Mouse (Mus musculus): ENCODE measurements at regions not wholly inside any gene's neighbourhood (a gene's known extent, or its start where the extent isn't known, plus 50 kb on each side); places are given as distances from the start of the nearest gene placed in this dataset.

- Histone ChIP-seq H3K27me3 (replicated peaks; ENCODE audit: control insufficient read depth, insufficient read depth, low read length) (no peaks in the 10 kb centered on the region), H3K4me2 (ENCODE audit: low read length) (no peak overlapping the region), H3K36me3 (ENCODE audit: control insufficient read depth, insufficient read depth, low read length) (no peaks in the 10 kb centered on the region), H3K9me3 (replicated peaks; ENCODE audit: control insufficient read depth, low read length) (no peaks in the 10 kb centered on the region), H3K4me3 (ENCODE audit: low read depth, low read length) (no peak overlapping the region), H3K4me1 (ENCODE audit: control insufficient read depth, insufficient read depth, low read length) (no peaks in the 10 kb centered on the region), H3K9ac (ENCODE audit: low read length) (no peak overlapping the region), H3K27ac (ENCODE audit: low read depth, low read length) (no peak overlapping the region)
- no peak for ATAC-seq
- no peak for DNase-seq (ENCODE audit: low spot score)
These were observed 451.0 kb upstream of the Tenm4 start for GRCm38 (mm10) chr7:95720083-95720482.

DNA sequence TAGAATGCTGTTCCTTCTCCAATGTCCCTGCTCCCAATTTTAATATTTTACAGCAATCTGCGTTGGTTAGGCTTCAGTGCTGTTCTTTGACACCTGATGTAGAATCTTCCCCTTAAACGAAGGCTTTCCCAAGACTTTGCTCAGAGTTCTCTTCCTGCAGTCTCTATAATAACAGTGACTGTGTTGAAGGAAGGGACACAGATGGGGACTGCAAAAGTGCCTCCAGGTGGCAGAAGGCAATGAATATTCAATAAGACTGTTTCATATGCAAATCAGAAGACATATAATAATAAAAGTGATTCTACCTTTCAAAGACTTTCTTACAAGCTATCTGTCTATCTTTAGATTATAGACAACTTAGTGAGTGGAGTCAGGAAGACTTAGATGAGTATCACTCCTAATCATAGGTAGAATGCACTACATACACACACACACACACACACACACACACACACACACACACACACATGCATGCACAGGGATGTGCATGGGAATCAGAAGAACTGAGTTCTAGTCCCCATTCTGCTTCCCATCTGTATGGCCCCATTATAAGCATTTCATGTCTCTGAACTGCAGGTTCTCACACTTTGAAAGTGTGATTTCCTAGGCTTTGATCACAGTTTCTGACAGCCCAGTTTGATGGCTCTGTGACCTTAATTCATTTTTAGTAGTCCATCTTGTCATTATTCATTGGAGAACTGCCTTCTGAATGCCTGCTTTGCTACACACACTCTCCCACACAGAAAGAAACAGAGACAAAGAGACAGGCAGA is 445.1 kb upstream of the Tenm4 start:
- WGBS, result 54% methylated on average over 2 of the region's 2 CpGs
- H3K27ac ChIP-seq (ENCODE audit: low read depth, low read length), result peak overlapping the region; percentile 23; the same call in 1 of the 2 replicates
- ATAC-seq, result peak; percentile 84

GRCm38 (mm10) chr7:95733807-95734206 is 437.2 kb upstream of the Tenm4 start:
- no peak overlapping the region; the same call in 1 of the 2 replicates for H3K27ac ChIP-seq (ENCODE audit: low read depth, low read length)
- 45% methylated on average over 1 of the region's 1 CpGs for WGBS
- no peak for ATAC-seq

More for the DNA sequence above, 445.1 kb upstream of the Tenm4 start:
- no peak overlapping the region for H3K4me3 ChIP-seq (ENCODE audit: low read depth, low read length)
- no peaks in the 10 kb centered on the region for H3K36me3 ChIP-seq (ENCODE audit: control insufficient read depth, insufficient read depth, low read length)
- H3K4me1 ChIP-seq (ENCODE audit: control insufficient read depth, insufficient read depth, low read length), result no peaks in the 10 kb centered on the region
- DNase-seq (ENCODE audit: low spot score), result peak; percentile 70
- no peak overlapping the region for H3K4me2 ChIP-seq (ENCODE audit: low read length)
- H3K27me3 ChIP-seq (replicated peaks; ENCODE audit: control insufficient read depth, insufficient read depth, low read length), result no peaks in the 10 kb centered on the region
- no peaks in the 10 kb centered on the region for H3K9me3 ChIP-seq (replicated peaks; ENCODE audit: control insufficient read depth, low read length)
- H3K9ac ChIP-seq (ENCODE audit: low read length), result no peak overlapping the region

GRCm38 (mm10) chr7:95734587-95734986 is 436.5 kb upstream of the Tenm4 start:
- H3K36me3 ChIP-seq (ENCODE audit: control insufficient read depth, insufficient read depth, low read length), result no peaks in the 10 kb centered on the region
- H3K4me2 ChIP-seq (ENCODE audit: low read length), result no peak overlapping the region
- H3K4me1 ChIP-seq (ENCODE audit: control insufficient read depth, insufficient read depth, low read length), result no peaks in the 10 kb centered on the region
- WGBS, result 51% methylated on average over 5 of the region's 5 CpGs
- no peak overlapping the region for H3K27ac ChIP-seq (ENCODE audit: low read depth, low read length)
- H3K27me3 ChIP-seq (replicated peaks; ENCODE audit: control insufficient read depth, insufficient read depth, low read length), result no peaks in the 10 kb centered on the region
- H3K9me3 ChIP-seq (replicated peaks; ENCODE audit: control insufficient read depth, low read length), result no peaks in the 10 kb centered on the region
- ATAC-seq, result peak; percentile 92
- H3K9ac ChIP-seq (ENCODE audit: low read length), result no peak overlapping the region
- no peak overlapping the region for H3K4me3 ChIP-seq (ENCODE audit: low read depth, low read length)
- peak; percentile 71 for DNase-seq (ENCODE audit: low spot score)

More at GRCm38 (mm10) chr7:95733807-95734206, 437.2 kb upstream of the Tenm4 start:
- Histone ChIP-seq H3K9ac (ENCODE audit: low read length) (no peak overlapping the region), H3K4me3 (ENCODE audit: low read depth, low read length) (no peak overlapping the region), H3K9me3 (replicated peaks; ENCODE audit: control insufficient read depth, low read length) (no peaks in the 10 kb centered on the region), H3K4me2 (ENCODE audit: low read length) (no peak overlapping the region), H3K36me3 (ENCODE audit: control insufficient read depth, insufficient read depth, low read length) (no peaks in the 10 kb centered on the region), H3K27me3 (replicated peaks; ENCODE audit: control insufficient read depth, insufficient read depth, low read length) (no peaks in the 10 kb centered on the region), H3K4me1 (ENCODE audit: control insufficient read depth, insufficient read depth, low read length) (no peaks in the 10 kb centered on the region)
- DNase-seq (ENCODE audit: low spot score), result peak; percentile 16

DNA sequence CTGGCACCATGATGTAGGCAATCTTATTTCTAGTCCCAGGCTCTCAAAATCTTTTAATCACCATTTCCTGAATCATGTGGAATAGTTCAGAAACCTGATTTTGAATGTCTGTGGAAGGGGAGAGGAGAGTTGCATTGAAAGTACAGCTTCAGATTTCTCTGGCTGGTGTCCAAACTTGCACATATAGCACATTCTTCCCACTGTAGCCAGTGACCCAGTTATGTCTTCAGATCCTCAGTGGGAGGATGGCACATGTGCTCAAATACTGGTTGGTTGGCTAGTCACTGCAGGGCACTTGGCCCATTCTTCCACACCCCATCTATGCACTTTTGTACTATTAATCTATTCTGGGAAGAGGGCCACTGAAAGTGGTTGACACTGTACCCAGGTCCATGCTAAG is 434.3 kb upstream of the Tenm4 start:
- Histone ChIP-seq H3K9ac (ENCODE audit: low read length) (no peak overlapping the region), H3K4me1 (ENCODE audit: control insufficient read depth, insufficient read depth, low read length) (no peaks in the 10 kb centered on the region), H3K36me3 (ENCODE audit: control insufficient read depth, insufficient read depth, low read length) (no peaks in the 10 kb centered on the region), H3K27me3 (replicated peaks; ENCODE audit: control insufficient read depth, insufficient read depth, low read length) (no peaks in the 10 kb centered on the region), H3K27ac (ENCODE audit: low read depth, low read length) (no peak overlapping the region), H3K4me3 (ENCODE audit: low read depth, low read length) (no peak overlapping the region), H3K9me3 (replicated peaks; ENCODE audit: control insufficient read depth, low read length) (no peaks in the 10 kb centered on the region), H3K4me2 (ENCODE audit: low read length) (no peak overlapping the region)
- ATAC-seq (no peak), DNase-seq (ENCODE audit: low spot score) (no peak)

GRCm38 (mm10) chr7:95738725-95739245 is 432.3 kb upstream of the Tenm4 start:
- ATAC-seq, result no peak
- DNase-seq (ENCODE audit: low spot score), result no peak
- Histone ChIP-seq H3K27me3 (replicated peaks; ENCODE audit: control insufficient read depth, insufficient read depth, low read length) (no peaks in the 10 kb centered on the region), H3K27ac (ENCODE audit: low read depth, low read length) (no peak overlapping the region), H3K9ac (ENCODE audit: low read length) (no peak overlapping the region), H3K36me3 (ENCODE audit: control insufficient read depth, insufficient read depth, low read length) (no peaks in the 10 kb centered on the region), H3K4me1 (ENCODE audit: control insufficient read depth, insufficient read depth, low read length) (no peaks in the 10 kb centered on the region), H3K4me3 (ENCODE audit: low read depth, low read length) (no peak overlapping the region), H3K9me3 (replicated peaks; ENCODE audit: control insufficient read depth, low read length) (no peaks in the 10 kb centered on the region), H3K4me2 (ENCODE audit: low read length) (no peak overlapping the region)
- WGBS, result 80% methylated on average over 2 of the region's 2 CpGs

GRCm38 (mm10) chr7:95739779-95740178 is 431.3 kb upstream of the Tenm4 start:
- Histone ChIP-seq H3K9ac (ENCODE audit: low read length) (no peak overlapping the region), H3K36me3 (ENCODE audit: control insufficient read depth, insufficient read depth, low read length) (no peaks in the 10 kb centered on the region), H3K4me2 (ENCODE audit: low read length) (no peak overlapping the region), H3K27ac (ENCODE audit: low read depth, low read length) (no peak overlapping the region), H3K9me3 (replicated peaks; ENCODE audit: control insufficient read depth, low read length) (no peaks in the 10 kb centered on the region), H3K4me1 (ENCODE audit: control insufficient read depth, insufficient read depth, low read length) (no peaks in the 10 kb centered on the region), H3K27me3 (replicated peaks; ENCODE audit: control insufficient read depth, insufficient read depth, low read length) (no peaks in the 10 kb centered on the region), H3K4me3 (ENCODE audit: low read depth, low read length) (no peak overlapping the region)
- ATAC-seq, result no peak
- no peak for DNase-seq (ENCODE audit: low spot score)
- WGBS, result 87% methylated on average over 5 of the region's 5 CpGs

DNA sequence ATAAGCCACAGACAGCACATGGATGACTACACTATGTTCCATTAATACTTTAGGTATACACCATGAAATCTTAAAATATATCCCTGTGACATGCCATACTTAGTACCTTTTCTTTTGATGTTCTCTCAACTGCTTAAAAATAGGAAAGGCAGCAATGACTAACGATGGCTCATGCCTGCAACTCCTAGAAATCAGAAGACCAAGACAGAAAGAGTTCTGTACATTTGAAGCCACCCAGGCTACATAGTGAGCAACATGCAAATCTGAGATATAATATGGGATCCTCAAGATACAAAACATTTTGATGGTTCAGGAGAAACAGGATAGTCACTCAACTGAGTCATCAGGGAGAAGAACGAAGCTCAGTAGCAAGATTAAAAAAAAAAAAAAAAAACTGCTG is 412.7 kb upstream of the Tenm4 start:
- 86% methylated on average over 2 of the region's 2 CpGs for WGBS
- DNase-seq (ENCODE audit: low spot score), result no peak
- Histone ChIP-seq H3K4me3 (ENCODE audit: low read depth, low read length) (no peak overlapping the region), H3K36me3 (ENCODE audit: control insufficient read depth, insufficient read depth, low read length) (no peaks in the 10 kb centered on the region), H3K27me3 (replicated peaks; ENCODE audit: control insufficient read depth, insufficient read depth, low read length) (no peaks in the 10 kb centered on the region), H3K9me3 (replicated peaks; ENCODE audit: control insufficient read depth, low read length) (no peaks in the 10 kb centered on the region), H3K4me2 (ENCODE audit: low read length) (no peak overlapping the region), H3K27ac (ENCODE audit: low read depth, low read length) (no peak overlapping the region), H3K9ac (ENCODE audit: low read length) (no peak overlapping the region), H3K4me1 (ENCODE audit: control insufficient read depth, insufficient read depth, low read length) (no peaks in the 10 kb centered on the region)
- ATAC-seq, result no peak

- Histone ChIP-seq H3K9ac (ENCODE audit: low read length) (no peak overlapping the region), H3K27me3 (replicated peaks; ENCODE audit: control insufficient read depth, insufficient read depth, low read length) (no peaks in the 10 kb centered on the region), H3K4me2 (ENCODE audit: low read length) (no peak overlapping the region), H3K9me3 (replicated peaks; ENCODE audit: control insufficient read depth, low read length) (no peaks in the 10 kb centered on the region), H3K27ac (ENCODE audit: low read depth, low read length) (no peak overlapping the region), H3K4me3 (ENCODE audit: low read depth, low read length) (no peak overlapping the region), H3K4me1 (ENCODE audit: control insufficient read depth, insufficient read depth, low read length) (no peaks in the 10 kb centered on the region), H3K36me3 (ENCODE audit: control insufficient read depth, insufficient read depth, low read length) (no peaks in the 10 kb centered on the region)
- whole genome bisulfite sequencing, result 29% methylated on average over 12 of the region's 12 CpGs
- peak; percentile 66 for DNase-seq (ENCODE audit: low spot score)
- ATAC-seq, result peak; percentile 80; the same call in 1 of the 2 replicates
These were observed 409.9 kb upstream of the Tenm4 start for GRCm38 (mm10) chr7:95760945-95761661.

Data from forebrain, embryonic 14.5 days (tissue).